Mouse (Mus musculus) gastrocnemius, postnatal 36 days (tissue): ENCODE results near the gene Gm11756. TPM values are rescaled to one million over a fixed set of nuclear protein-coding genes. Genes with fewer than 3 reads are reported as not detected.
"Not testable (repeated sequence)": the region's sequence is repeated elsewhere in the genome, so short reads cannot be mapped to it uniquely, and the experiment has no call there.

Experiments
- DNase-seq, 2 experiments: peaks; one replicate each; pipeline ENCODE4 v3.0.0; 2022
- intact Hi-C: fragments of 180-260 bp; cut with DNase I; formaldehyde crosslinking; loops from one replicate; pipeline ENCODE4 v1.15.1; 2025
- long read RNA-seq, 2 experiments: library from polyadenylated mRNA; stranded (forward); transcript quantifications; one replicate each; pipeline ENCODE4 v2.0.0; 2021
- total RNA-seq, 2 experiments: library from RNA; stranded (reverse); gene quantifications; 2 replicates each; pipeline ENCODE4 v1.2.3; 2021

Gm11756 gene
- total RNA-seq = 1 to 10 TPM in 1 of 2 experiments, under 1 TPM in 1; 0.84 to 1.1 TPM
- long read RNA-seq, experiment 1, partial matches to known transcripts = 0 of 1 reads
- long read RNA-seq, experiment 1, other reads (novel, unspliced or antisense) = 1 of 1 reads
- long read RNA-seq, experiment 2, partial matches to known transcripts = 0 of 1 reads
- long read RNA-seq, experiment 2, other reads (novel, unspliced or antisense) = 1 of 1 reads

GRCm38 (mm10) chr4:73920660-73921059 lies at the start of gene Gm11756:
Gene Gm11756 (minus strand): TSS chr4:73920760.
- DNase-seq, intact Hi-C loops: not testable (repeated sequence)

- DNase-seq = no peak
- intact Hi-C loops = no loop called here
Observed at GRCm38 (mm10) chr4:73950375-73950896, 29.9 kb upstream of the Gm11756 start, which contains the start of gene 2310002L09Rik. Gene 2310002L09Rik (minus strand): TSS chr4:73950846.

- intact Hi-C loops = not testable (repeated sequence)
Observed at GRCm38 (mm10) chr4:73905853-73906252, 14.7 kb downstream of the Gm11756 start, which contains the start of gene Gm13871. Gene Gm13871 (minus strand): TSS chr4:73905953.

GRCm38 (mm10) chr4:73891012-73891411 lies 29.5 kb downstream of the Gm11756 start, which contains the start of gene Gm11757:
Gene Gm11757 (minus strand): TSS chr4:73891112.
- intact Hi-C loops, DNase-seq: not testable (repeated sequence)

More at GRCm38 (mm10) chr4:73905853-73906252, 14.7 kb downstream of the Gm11756 start, which contains the start of gene Gm13871:
- DNase-seq = not testable (repeated sequence)

- DNase-seq, intact Hi-C loops: not testable (repeated sequence)
Observed at GRCm38 (mm10) chr4:73876166-73876565, 44.4 kb downstream of the Gm11756 start, which contains the start of gene Gm11758. Gene Gm11758 (minus strand): TSS chr4:73876266.

Other genes starting within 250 kb of the Gm11756 start
- gene Gm428, start 237.2 kb downstream of the Gm11756 start, total RNA-seq = not detected
- gene Rasef, start 129.8 kb downstream of the Gm11756 start, total RNA-seq = not detected
- gene Gm11758, start 44.5 kb downstream of the Gm11756 start, total RNA-seq = not detected
- gene Gm11757, start 29.6 kb downstream of the Gm11756 start, total RNA-seq = not detected
- gene Gm13871, start 14.8 kb downstream of the Gm11756 start, total RNA-seq = not detected
- 100 to 1,000 TPM in 1 of 2 experiments, 10 to 100 TPM in 1; 85.8 to 106 TPM for gene 2310002L09Rik, start 30.1 kb upstream of the Gm11756 start, total RNA-seq
- under 1 TPM; 0.22 to 0.31 TPM for gene Frmd3, start 92.7 kb upstream of the Gm11756 start, total RNA-seq